Mouse (Mus musculus) testis, postnatal 14 days (tissue): ENCODE measurements around the gene Chd3.

Experiments used
- DNase-seq: peaks from one replicate; pipeline ENCODE4 v3.0.0; 2021; ENCODE audit warnings: low spot score

Chd3 gene

GRCm38 (mm10) chr11:69369215-69369989 lies at the start of gene Chd3:
Gene Chd3, minus strand, starts transcription at chr11:69369406.
- DNase-seq = peak; percentile 59

DNA sequence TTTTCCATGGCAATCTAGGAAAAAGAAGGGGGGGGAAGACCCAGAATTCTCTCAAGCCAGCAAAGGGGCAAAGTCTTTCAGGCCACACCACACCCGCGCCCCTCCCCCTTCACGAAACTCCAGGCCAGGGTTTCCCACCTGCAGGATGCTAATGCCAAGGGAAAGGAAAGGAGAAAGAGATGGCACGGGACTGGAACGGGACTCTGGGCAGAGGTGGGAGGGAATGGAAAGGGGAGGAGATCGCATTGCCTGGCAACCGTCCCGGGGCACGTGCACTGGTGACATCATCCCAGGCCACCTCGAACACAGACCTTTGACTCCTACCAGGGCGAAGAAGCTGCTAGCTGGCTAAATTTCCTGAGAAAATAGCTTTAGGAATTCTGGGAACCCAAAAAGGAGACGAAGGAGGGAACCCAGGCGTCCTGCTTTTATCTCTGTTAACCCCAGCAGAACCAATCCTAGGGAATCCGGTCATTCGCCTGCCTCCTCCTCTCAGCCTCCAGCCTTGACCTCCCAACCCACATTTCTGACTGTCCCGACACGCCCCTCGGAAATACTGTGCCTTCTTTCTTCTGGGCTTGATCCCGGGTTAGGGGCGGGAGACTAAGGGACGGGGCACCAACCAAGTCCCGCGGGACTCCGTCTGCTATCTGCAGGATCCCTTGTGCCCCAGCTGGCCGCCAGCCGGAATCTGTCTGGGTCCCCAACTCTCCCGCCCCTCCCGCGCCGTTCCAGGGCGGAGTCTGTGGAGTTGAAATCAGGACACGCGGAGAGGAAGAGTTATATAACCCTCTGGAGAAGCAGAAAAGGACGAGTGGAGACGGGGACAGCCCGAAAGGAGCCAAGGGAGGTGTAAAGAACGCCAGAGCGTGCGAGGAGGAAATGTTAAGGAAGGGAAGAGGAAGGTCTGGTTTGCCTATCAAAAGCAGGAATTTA lies 48.5 kb upstream of the Chd3 start:
- peak; percentile 95 for DNase-seq

- no peak for DNase-seq
These were observed 47.8 kb upstream of the Chd3 start for GRCm38 (mm10) chr11:69416921-69417448.

- DNase-seq = no peak
These were observed 47.3 kb upstream of the Chd3 start for GRCm38 (mm10) chr11:69416509-69416908.

DNA sequence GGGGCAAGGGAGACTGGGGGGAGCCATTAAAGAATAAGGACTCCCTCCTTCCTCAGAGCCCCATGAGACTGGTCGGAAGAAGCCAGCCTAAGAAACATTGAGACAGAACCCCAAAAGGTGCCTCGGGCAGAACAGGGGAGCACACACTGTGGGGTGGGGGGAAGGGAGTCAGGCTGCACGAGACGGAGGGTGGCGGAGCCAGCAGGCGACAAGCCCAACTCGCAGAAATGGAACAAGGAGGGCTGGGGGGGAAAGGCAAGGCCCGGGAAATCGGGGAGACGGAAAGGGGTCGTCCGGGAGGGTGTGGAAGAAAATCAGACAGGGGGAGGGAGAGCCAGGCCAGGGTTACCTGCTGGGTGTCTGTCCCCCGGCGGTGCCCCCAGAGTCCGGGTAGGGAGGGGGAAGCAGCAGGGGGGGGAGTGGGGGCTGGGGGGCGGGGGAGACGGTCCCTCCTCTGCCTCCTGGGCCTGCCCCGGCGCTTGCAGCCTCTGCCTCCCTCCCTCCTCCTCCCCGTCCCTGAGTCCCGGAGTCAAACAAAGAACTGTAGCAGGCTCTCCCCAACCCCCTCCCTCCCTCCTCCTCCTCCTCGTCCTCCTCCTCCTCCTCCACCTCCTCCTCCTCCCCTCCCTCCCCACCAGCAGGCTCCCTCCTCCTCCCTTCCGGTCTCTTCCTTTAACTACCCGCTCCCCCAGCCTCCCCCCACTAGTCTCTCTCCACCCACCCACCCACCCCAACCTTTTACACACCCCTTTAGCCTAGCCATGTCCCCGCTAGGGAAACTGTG lies 46.7 kb upstream of the Chd3 start:
- DNase-seq = peak; percentile 81

DNA sequence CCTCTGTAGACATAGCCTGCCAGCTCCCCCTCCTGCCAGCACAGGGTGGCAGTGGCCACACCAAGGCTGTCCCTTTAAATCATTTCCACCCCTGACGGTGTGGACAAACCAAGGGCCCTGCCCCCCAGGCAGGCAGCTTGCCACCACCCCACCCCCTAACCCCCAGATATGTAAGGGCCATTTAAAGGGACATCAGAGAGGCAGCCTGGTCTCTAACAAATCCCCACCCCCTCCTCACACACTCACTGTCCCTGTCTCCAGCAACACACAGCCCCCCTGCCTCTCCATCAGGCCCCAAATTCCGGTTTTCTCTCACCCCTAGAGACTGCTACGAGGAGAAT lies 46.1 kb upstream of the Chd3 start:
- peak; percentile 56 for DNase-seq

DNA sequence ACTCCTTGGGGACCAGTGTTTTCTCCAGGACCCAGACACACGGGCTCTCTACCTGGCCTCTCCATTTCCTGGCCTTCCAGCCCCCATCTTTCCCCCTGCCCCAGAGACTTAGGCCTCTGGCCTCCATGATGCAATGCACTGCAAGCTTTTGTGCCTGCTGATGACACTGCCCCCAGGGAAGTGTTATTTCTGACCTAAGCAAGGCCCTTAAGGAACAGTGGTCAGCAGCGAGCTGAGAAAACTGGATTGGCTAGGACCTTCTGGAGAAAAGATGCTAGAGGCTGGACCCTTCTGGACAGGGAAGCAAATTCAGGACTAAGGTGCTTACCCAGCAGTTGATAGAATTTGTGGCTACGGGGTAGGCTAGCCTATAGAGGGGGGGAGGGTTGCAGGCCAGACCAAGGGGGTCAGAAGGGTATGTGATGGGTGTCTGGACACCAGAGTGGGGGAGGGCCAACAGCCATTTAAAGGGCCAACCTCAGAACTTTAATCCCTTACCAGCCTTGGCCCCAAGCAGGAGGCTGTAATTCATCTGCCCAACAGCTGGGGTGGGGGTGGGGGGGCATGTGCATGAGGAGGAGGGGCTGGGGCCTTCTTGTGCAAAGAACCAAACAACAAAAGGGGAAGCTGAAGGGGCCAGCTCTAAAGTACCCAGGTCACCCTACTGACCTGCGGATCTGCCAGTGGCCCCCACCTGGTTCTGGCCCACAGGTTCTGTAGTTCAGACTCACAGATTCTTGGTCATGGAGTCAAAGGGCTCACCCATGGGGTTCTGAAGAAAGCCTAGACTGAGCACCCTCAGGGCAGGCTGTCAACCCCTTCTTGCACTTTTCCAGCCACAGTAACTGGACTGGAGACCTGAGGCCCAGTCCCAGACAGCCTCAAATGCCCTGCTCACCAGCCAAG lies 45.5 kb upstream of the Chd3 start:
- DNase-seq = no peak

- peak; percentile 14 for DNase-seq
These were observed 44.3 kb upstream of the Chd3 start, which contains the start of gene Kdm6b for GRCm38 (mm10) chr11:69413221-69414181. Gene Kdm6b, minus strand, starts transcription at chr11:69413675.

- no peak for DNase-seq
These were observed 43.3 kb upstream of the Chd3 start for GRCm38 (mm10) chr11:69412548-69412947.

GRCm38 (mm10) chr11:69411538-69412203 lies 42.5 kb upstream of the Chd3 start:
- DNase-seq = peak; percentile 79

DNA sequence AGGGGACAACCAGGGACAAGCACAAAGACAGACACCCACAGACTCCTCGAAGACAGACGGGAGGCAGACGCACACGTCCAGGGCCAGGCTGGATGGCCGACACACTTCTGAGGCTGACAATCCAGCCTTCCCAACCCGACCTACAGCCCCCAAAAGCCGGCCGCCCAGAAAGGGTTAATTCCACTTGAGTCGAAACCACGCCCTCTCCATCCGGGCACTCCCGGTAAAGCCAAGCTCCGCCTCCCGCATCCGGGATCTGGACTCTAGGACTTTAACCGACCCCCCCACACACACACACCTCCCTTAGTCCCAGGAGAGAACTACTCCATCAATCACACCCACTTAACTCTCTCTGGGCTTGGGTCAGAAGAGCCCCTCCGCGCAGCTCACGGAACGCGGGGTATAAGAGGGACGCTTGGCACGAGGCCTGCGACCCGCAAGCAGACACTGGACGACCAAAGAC lies 41.9 kb upstream of the Chd3 start:
- DNase-seq = peak; percentile 95

DNA sequence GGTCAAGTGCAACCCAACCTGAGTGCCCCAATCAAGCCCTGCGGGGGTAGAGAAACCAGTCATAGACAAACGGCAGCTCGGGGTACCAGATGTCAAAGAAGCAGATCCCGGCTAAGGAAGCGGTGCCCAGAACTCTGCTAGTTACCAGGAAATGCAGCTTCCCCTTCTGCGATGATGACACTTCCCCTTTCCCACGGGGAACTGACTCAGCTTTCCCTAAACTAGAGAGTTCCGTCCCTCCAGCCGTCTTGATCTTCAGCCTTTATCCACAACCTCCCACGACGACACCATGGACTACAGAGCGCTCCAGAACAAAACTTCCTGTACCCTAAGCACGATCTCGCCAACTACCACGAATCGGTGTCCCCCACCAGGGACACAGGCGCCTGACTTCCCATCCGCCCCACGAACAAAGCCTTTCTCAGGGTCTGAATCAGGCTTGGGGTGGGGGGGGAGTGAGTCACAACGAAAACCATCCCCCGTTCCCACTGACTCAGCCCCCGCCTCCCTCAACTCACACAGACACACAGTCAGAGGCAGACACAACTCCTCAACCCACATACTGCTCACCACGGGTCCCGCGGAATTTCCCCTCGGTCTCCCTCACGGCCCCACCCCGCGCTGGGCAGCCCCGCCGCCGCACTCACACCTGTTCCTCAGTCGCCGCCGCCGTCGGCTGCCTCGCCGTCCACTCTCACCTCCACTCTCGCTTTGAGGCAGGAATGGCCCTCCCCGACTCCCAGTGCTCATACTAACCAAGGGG lies 41.3 kb upstream of the Chd3 start:
- DNase-seq = no peak

DNA sequence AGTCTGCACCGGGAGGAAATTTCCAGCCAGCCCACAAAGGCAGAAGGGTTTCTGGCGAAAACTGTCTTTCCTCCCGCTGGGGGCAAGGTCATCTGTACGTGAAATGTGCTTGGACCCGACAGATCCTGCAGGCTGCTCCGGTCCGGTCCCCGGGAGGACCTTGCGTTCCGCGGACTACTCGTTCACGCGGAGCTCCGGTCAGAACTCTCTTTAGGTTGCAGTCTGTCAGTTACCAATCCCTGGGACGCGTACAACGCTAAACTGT lies 40.8 kb upstream of the Chd3 start:
- DNase-seq = no peak

DNA sequence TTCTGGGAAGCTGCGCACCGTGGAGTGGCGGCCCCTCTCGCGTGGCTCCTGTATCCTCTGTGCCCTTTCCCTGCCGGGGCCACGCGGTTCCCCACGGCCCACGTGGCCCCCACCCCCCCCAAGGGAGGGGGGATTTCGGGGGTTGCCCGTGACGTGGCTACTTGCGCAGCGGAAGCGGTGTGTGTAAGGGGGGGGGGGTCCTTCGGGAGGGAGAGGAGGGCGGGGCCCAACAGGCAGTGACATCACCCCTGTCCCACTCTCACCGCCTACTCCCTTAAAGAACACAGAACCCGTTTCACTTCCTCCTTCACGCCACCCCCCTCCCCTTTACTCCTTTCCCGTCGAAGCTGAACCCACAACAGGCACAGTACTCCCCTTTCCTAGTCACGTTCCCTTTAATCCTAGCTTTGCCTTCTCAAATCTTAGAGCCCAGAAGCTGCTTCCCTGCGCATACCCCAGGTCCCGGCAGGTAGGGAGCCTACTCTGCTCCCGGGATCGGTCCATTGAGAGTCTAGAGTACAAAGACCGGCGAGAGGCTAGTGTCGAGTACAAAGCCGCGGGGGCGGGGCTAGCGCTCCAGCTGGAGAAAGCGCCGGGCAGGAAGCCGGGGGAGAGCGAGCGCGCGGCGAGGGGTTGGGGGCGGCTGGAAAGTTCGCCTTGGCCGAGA lies 40.3 kb upstream of the Chd3 start:
- peak; percentile 87 for DNase-seq

GRCm38 (mm10) chr11:69408541-69409377 lies 39.6 kb upstream of the Chd3 start:
- DNase-seq = peak; percentile 85

GRCm38 (mm10) chr11:69407724-69408004 lies 38.5 kb upstream of the Chd3 start:
- no peak for DNase-seq
